Mouse (Mus musculus) gastrocnemius, postnatal 4 days (tissue): ENCODE results near the gene Krtap19-4. TPM values are rescaled to one million over a fixed set of nuclear protein-coding genes. Genes with fewer than 3 reads are reported as not detected.

Experiments
- DNase-seq, 2 experiments: peaks; one replicate each; pipeline ENCODE4 v3.0.0; 2021 to 2022; ENCODE audit warnings: low spot score in 2 of 2, mixed read lengths in 2 of 2
- long read RNA-seq, 2 experiments: library from polyadenylated mRNA; stranded (forward); transcript quantifications; one replicate each; pipeline ENCODE4 v2.0.0; 2021
- total RNA-seq, 2 experiments: library from RNA; stranded (reverse); gene quantifications; 2 replicates each; pipeline ENCODE4 v1.2.3; 2021

Krtap19-4 gene
- total RNA-seq = not detected
- long read RNA-seq, experiment 1 = 0 reads
- long read RNA-seq, experiment 2 = 0 reads

GRCm38 (mm10) chr16:88884989-88885388, at the start of gene Krtap19-4:
TSS of gene Krtap19-4 (minus strand) at chr16:88885089.
- no peak for DNase-seq

GRCm38 (mm10) chr16:88932165-88932564, 47.3 kb upstream of the Krtap19-4 start, which contains the start of gene Krtap19-9b:
TSS of gene Krtap19-9b (minus strand) at chr16:88932265.
- DNase-seq = no peak

- DNase-seq = no peak
These were observed 11.5 kb upstream of the Krtap19-4 start, which contains the start of gene Krtap19-5 for GRCm38 (mm10) chr16:88896357-88896756. TSS of gene Krtap19-5 (minus strand) at chr16:88896457.

GRCm38 (mm10) chr16:88886870-88887269, 2.0 kb upstream of the Krtap19-4 start:
- DNase-seq = no peak

- no peak for DNase-seq
These were observed 7.0 kb downstream of the Krtap19-4 start, which contains the start of gene Krtap19-3 for GRCm38 (mm10) chr16:88877938-88878337. TSS of gene Krtap19-3 (minus strand) at chr16:88878038.

- no peak for DNase-seq
These were observed 10.7 kb downstream of the Krtap19-4 start, which contains the start of gene Krtap19-2 for GRCm38 (mm10) chr16:88874169-88874568. TSS of gene Krtap19-2 (minus strand) at chr16:88874269.

GRCm38 (mm10) chr16:88869311-88869710, 15.6 kb downstream of the Krtap19-4 start, which contains the start of gene Krtap19-1:
TSS of gene Krtap19-1 (minus strand) at chr16:88869411.
- no peak for DNase-seq

- DNase-seq = no peak
These were observed 19.9 kb downstream of the Krtap19-4 start for GRCm38 (mm10) chr16:88864887-88865407.

- DNase-seq = no peak
These were observed 33.4 kb downstream of the Krtap19-4 start for GRCm38 (mm10) chr16:88851450-88851849.

GRCm38 (mm10) chr16:88848558-88848957, 36.3 kb downstream of the Krtap19-4 start:
- DNase-seq = no peak

GRCm38 (mm10) chr16:88847363-88847762, 37.5 kb downstream of the Krtap19-4 start:
- DNase-seq = no peak

Other genes with a start within 250 kb of the Krtap19-4 start
- not detected for gene Krtap26-1, start 237.3 kb downstream of the Krtap19-4 start, total RNA-seq
- gene Krtap27-1, start 213.4 kb downstream of the Krtap19-4 start, total RNA-seq = not detected
- gene 2310061N02Rik, start 177.1 kb downstream of the Krtap19-4 start, total RNA-seq = not detected
- not detected for gene Krtap13-1, start 156.2 kb downstream of the Krtap19-4 start, total RNA-seq
- gene Krtap13, start 133.5 kb downstream of the Krtap19-4 start, total RNA-seq = not detected
- gene 2310034C09Rik, start 126.2 kb downstream of the Krtap19-4 start, total RNA-seq = not detected
- gene 2310057N15Rik, start 110.9 kb downstream of the Krtap19-4 start, total RNA-seq = not detected
- not detected for gene Gm5965, start 107.2 kb downstream of the Krtap19-4 start, total RNA-seq
- gene Gm20741, start 72.9 kb downstream of the Krtap19-4 start, total RNA-seq = not detected
- not detected for gene Krtap15, start 64.9 kb downstream of the Krtap19-4 start, total RNA-seq
- gene Krtap14, start 58.9 kb downstream of the Krtap19-4 start, total RNA-seq = not detected
- not detected for gene Krtap19-1, start 15.7 kb downstream of the Krtap19-4 start, total RNA-seq
- gene Krtap19-2, start 10.8 kb downstream of the Krtap19-4 start, total RNA-seq = not detected
- not detected for gene Krtap19-3, start 7.1 kb downstream of the Krtap19-4 start, total RNA-seq
- gene Krtap19-5, start 11.4 kb upstream of the Krtap19-4 start, total RNA-seq = not detected
- gene Krtap19-9b, start 47.2 kb upstream of the Krtap19-4 start, total RNA-seq = not detected
- not detected for gene Krtap16-3, start 77.8 kb upstream of the Krtap19-4 start, total RNA-seq
- not detected for gene Krtap22-2, start 125.7 kb upstream of the Krtap19-4 start, total RNA-seq
- gene Gm10229, start 130.2 kb upstream of the Krtap19-4 start, total RNA-seq = not detected
- gene Krtap6-1, start 146.6 kb upstream of the Krtap19-4 start, total RNA-seq = not detected
- gene Gm10228, start 156.4 kb upstream of the Krtap19-4 start, total RNA-seq = not detected
- not detected for gene Krtap6-5, start 162.8 kb upstream of the Krtap19-4 start, total RNA-seq
- gene 1110025L11Rik, start 178.9 kb upstream of the Krtap19-4 start, total RNA-seq = not detected
- gene Krtap6-3, start 198.9 kb upstream of the Krtap19-4 start, total RNA-seq = not detected